Mouse (Mus musculus): ENCODE measurements at regions not wholly inside any gene's neighbourhood (a gene's known extent, or its start where the extent isn't known, plus 50 kb on each side); places are given as distances from the start of the nearest gene placed in this dataset.
A peak's percentile ranks its signal among the peaks of the same experiment; 100 is the strongest.

- intact Hi-C loops (cut with DNase I), result no loop called here
- DNase-seq (ENCODE audit: low spot score in 2 of 2), result no peak
These were observed 131.4 kb downstream of the Bcl2l11 start for GRCm38 (mm10) chr2:128257262-128257661.

GRCm38 (mm10) chr2:128263880-128264279 is 138.0 kb downstream of the Bcl2l11 start:
- no peak for DNase-seq (ENCODE audit: low spot score in 2 of 2)
- intact Hi-C loops (cut with DNase I), result no loop called here

- intact Hi-C loops (cut with DNase I), result no loop called here
- DNase-seq (ENCODE audit: low spot score in 2 of 2), result no peak
These were observed 139.5 kb downstream of the Bcl2l11 start for GRCm38 (mm10) chr2:128265014-128265990.

- DNase-seq (ENCODE audit: low spot score in 2 of 2), result no peak
- intact Hi-C loops (cut with DNase I), result no loop called here
These were observed 144.7 kb downstream of the Bcl2l11 start for GRCm38 (mm10) chr2:128270377-128271129.

GRCm38 (mm10) chr2:128272789-128273188 is 147.0 kb downstream of the Bcl2l11 start:
- intact Hi-C loops (cut with DNase I), result no loop called here
- no peak for DNase-seq (ENCODE audit: low spot score in 2 of 2)

GRCm38 (mm10) chr2:128273292-128273691 is 147.5 kb downstream of the Bcl2l11 start:
- intact Hi-C loops (cut with DNase I), result no loop called here

GRCm38 (mm10) chr2:128276337-128276736 is 150.5 kb downstream of the Bcl2l11 start:
- DNase-seq (ENCODE audit: low spot score in 2 of 2), result no peak
- intact Hi-C loops (cut with DNase I), result no loop called here

More at GRCm38 (mm10) chr2:128273292-128273691, 147.5 kb downstream of the Bcl2l11 start:
- DNase-seq (ENCODE audit: low spot score in 2 of 2), result no peak

- intact Hi-C loops (cut with DNase I), result no loop called here
These were observed 151.7 kb downstream of the Bcl2l11 start for GRCm38 (mm10) chr2:128277387-128278123.

GRCm38 (mm10) chr2:128278124-128278432 is 152.2 kb downstream of the Bcl2l11 start:
- intact Hi-C loops (cut with DNase I), result no loop called here
- DNase-seq (ENCODE audit: low spot score in 2 of 2), result no peak

More at GRCm38 (mm10) chr2:128277387-128278123, 151.7 kb downstream of the Bcl2l11 start:
- DNase-seq (ENCODE audit: low spot score in 2 of 2), result no peak

GRCm38 (mm10) chr2:128278608-128279081 is 152.8 kb downstream of the Bcl2l11 start:
- peak; percentile 11 to 33 for DNase-seq (ENCODE audit: low spot score in 2 of 2)
- intact Hi-C loops (cut with DNase I), result no loop called here

- intact Hi-C loops (cut with DNase I), result no loop called here
- no peak for DNase-seq (ENCODE audit: low spot score in 2 of 2)
These were observed 153.4 kb downstream of the Bcl2l11 start for GRCm38 (mm10) chr2:128279127-128279710.

- no peak for DNase-seq (ENCODE audit: low spot score in 2 of 2)
- intact Hi-C loops (cut with DNase I), result no loop called here
These were observed 156.8 kb downstream of the Bcl2l11 start for GRCm38 (mm10) chr2:128282591-128282990.

- peak; percentile 33 to 51 for DNase-seq (ENCODE audit: low spot score in 2 of 2)
- intact Hi-C loops (cut with DNase I), result no loop called here
These were observed 159.1 kb downstream of the Bcl2l11 start for GRCm38 (mm10) chr2:128284822-128285421.

- intact Hi-C loops (cut with DNase I), result no loop called here
These were observed 159.6 kb downstream of the Bcl2l11 start for GRCm38 (mm10) chr2:128285457-128285856.

GRCm38 (mm10) chr2:128288138-128288551 is 162.3 kb downstream of the Bcl2l11 start:
- no peak for DNase-seq (ENCODE audit: low spot score in 2 of 2)
- intact Hi-C loops (cut with DNase I), result no loop called here

More at GRCm38 (mm10) chr2:128285457-128285856, 159.6 kb downstream of the Bcl2l11 start:
- peak in 1 of 2 experiments; percentile 54 for DNase-seq (ENCODE audit: low spot score in 2 of 2)

- no peak for DNase-seq (ENCODE audit: low spot score in 2 of 2)
- intact Hi-C loops (cut with DNase I), result loop anchor here (5.0 kb wide), 1 partner anchor 63 kb away; no protein-coding TSS in a partner anchor
These were observed 164.8 kb downstream of the Bcl2l11 start for GRCm38 (mm10) chr2:128290609-128291008.

GRCm38 (mm10) chr2:128294610-128295009 is 168.8 kb downstream of the Bcl2l11 start:
- no peak for DNase-seq (ENCODE audit: low spot score in 2 of 2)
- intact Hi-C loops (cut with DNase I), result loop anchor here (5.0 kb wide), 1 partner anchor 67 kb away; no protein-coding TSS in a partner anchor

- intact Hi-C loops (cut with DNase I), result no loop called here
- DNase-seq (ENCODE audit: low spot score in 2 of 2), result no peak
These were observed 169.2 kb downstream of the Bcl2l11 start for GRCm38 (mm10) chr2:128295018-128295424.
